Mouse (Mus musculus): Measurements from ENCODE around the gene Fam120c. TPM values are rescaled to one million over a fixed set of nuclear protein-coding genes. Genes with fewer than 3 reads are reported as not detected.

Fam120c gene
- polyA plus RNA-seq, 1 experiment from 2014 or later, result 2.9 TPM

DNA sequence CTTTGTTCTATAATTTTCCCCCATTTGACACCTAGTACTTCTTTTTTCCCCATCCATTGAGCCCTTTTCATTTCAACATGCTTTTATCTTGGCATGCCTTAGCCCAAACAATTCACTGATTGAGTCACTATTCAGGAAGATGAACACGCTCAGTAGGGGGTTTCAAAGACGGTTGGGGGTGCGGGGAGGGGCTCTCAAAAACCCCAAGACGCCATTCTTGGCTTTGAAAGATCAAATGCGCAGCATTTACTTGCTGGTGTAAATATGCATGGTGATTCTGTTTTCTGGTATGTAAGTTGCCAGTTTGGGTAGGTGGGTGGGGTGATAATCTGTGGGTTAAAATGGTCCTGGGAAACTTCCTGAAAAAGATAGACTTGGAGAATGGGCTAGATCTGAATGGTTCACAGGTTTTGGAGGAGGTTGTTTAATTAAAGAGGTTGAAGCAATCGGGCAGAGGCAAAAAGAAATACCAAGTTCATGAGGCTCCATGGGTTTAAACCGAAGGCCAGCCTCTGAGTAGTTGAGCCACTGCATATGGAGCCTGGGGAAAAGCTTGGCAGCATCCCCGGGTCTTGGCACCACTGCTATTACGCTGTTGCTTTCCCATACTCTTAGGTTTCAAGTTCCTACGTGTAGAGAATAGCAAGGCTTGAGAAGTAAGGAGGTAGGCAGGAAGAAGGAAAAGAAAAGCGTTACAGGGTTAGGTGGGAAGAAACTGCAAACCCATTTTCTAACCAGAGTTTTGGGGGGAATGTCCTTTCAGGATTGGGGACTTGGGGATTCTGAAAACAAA is 1.6 kb downstream of the Fam120c start:
- Histone ChIP-seq H3K9me3 (replicated peaks; ENCODE audit: low read length) (no peaks in the 10 kb centered on the region), H3K4me1 (replicated peaks; ENCODE audit: insufficient read depth, low read length) (no peaks in the 10 kb centered on the region), H3K4me3 (replicated peaks; ENCODE audit: low read depth, low read length) (peak overlapping the region; percentile 57), H3K27me3 (ENCODE audit: insufficient read depth, low read length) (no peaks in the 10 kb centered on the region), H3K27ac (no peak overlapping the region), H3K9ac (ENCODE audit: low read depth, low read length) (no peak overlapping the region), H3K36me3 (ENCODE audit: insufficient read depth, low read length) (no peaks in the 10 kb centered on the region), H3K4me2 (ENCODE audit: low read length) (peak overlapping the region; percentile 67)
- ATAC-seq (replicated peaks; ENCODE audit: low FRiP score, low read depth) (no peak), DNase-seq (ENCODE audit: low spot score) (no peak)
- no peak for TF ChIP-seq CTCF (IDR thresholded peaks at IDR 0.05; ENCODE audit: low read depth)
- 38% methylated on average over 11 of the region's 11 CpGs for WGBS

- Histone ChIP-seq H3K4me2 (ENCODE audit: low read length) (no peak overlapping the region), H3K9me3 (replicated peaks; ENCODE audit: low read length) (no peaks in the 10 kb centered on the region), H3K36me3 (ENCODE audit: insufficient read depth, low read length) (no peaks in the 10 kb centered on the region), H3K4me3 (replicated peaks; ENCODE audit: low read depth, low read length) (no peak overlapping the region), H3K4me1 (replicated peaks; ENCODE audit: insufficient read depth, low read length) (no peaks in the 10 kb centered on the region), H3K27ac (no peak overlapping the region), H3K27me3 (ENCODE audit: insufficient read depth, low read length) (no peaks in the 10 kb centered on the region), H3K9ac (ENCODE audit: low read depth, low read length) (no peak overlapping the region)
- no peak for DNase-seq (ENCODE audit: low spot score)
- no peak for TF ChIP-seq CTCF (IDR thresholded peaks at IDR 0.05; ENCODE audit: low read depth)
- no peak for ATAC-seq (replicated peaks; ENCODE audit: low FRiP score, low read depth)
Measured at GRCm38 (mm10) chrX:151347278-151347677, 3.3 kb downstream of the Fam120c start.

GRCm38 (mm10) chrX:151349322-151349721 is 5.3 kb downstream of the Fam120c start:
- 87% methylated on average over 5 of the region's 5 CpGs for WGBS
- Histone ChIP-seq H3K36me3 (ENCODE audit: insufficient read depth, low read length) (no peaks in the 10 kb centered on the region), H3K4me3 (replicated peaks; ENCODE audit: low read depth, low read length) (no peak overlapping the region), H3K4me1 (replicated peaks; ENCODE audit: insufficient read depth, low read length) (no peaks in the 10 kb centered on the region), H3K27me3 (ENCODE audit: insufficient read depth, low read length) (no peaks in the 10 kb centered on the region), H3K9me3 (replicated peaks; ENCODE audit: low read length) (no peaks in the 10 kb centered on the region), H3K27ac (no peak overlapping the region), H3K9ac (ENCODE audit: low read depth, low read length) (no peak overlapping the region), H3K4me2 (ENCODE audit: low read length) (no peak overlapping the region)
- ATAC-seq (replicated peaks; ENCODE audit: low FRiP score, low read depth) (no peak), DNase-seq (ENCODE audit: low spot score) (no peak)
- no peak for TF ChIP-seq CTCF (IDR thresholded peaks at IDR 0.05; ENCODE audit: low read depth)

DNA sequence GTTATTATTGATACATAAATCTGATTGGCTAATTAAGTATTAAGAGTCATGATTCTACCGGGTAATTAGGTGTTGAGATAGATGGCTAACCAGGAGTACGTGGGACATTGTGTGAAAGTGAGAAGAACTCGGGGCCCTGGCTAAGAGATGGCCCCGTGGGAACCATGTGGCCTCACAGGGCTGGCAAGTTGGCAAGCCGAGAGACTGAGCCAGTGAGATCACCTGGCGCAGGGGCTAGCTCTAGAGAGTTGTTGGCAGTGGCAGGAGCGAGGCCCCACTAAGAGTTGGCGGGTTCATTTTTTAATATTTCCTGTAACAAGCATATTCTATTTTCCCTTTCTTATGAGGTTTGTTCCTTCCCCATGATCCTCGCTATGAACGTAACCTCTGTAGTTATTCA is 74.8 kb downstream of the Fam120c start:
- 89% methylated on average over 10 of the region's 10 CpGs for WGBS
- Histone ChIP-seq H3K27me3 (ENCODE audit: insufficient read depth, low read length) (no peaks in the 10 kb centered on the region), H3K36me3 (ENCODE audit: insufficient read depth, low read length) (no peaks in the 10 kb centered on the region), H3K9me3 (replicated peaks; ENCODE audit: low read length) (no peaks in the 10 kb centered on the region), H3K27ac (no peak overlapping the region), H3K4me1 (replicated peaks; ENCODE audit: insufficient read depth, low read length) (no peaks in the 10 kb centered on the region), H3K4me2 (ENCODE audit: low read length) (no peak overlapping the region), H3K9ac (ENCODE audit: low read depth, low read length) (no peak overlapping the region), H3K4me3 (replicated peaks; ENCODE audit: low read depth, low read length) (no peak overlapping the region)
- ATAC-seq (replicated peaks; ENCODE audit: low FRiP score, low read depth) (no peak), DNase-seq (ENCODE audit: low spot score) (no peak)
- TF ChIP-seq CTCF (IDR thresholded peaks at IDR 0.05; ENCODE audit: low read depth), result no peak

DNA sequence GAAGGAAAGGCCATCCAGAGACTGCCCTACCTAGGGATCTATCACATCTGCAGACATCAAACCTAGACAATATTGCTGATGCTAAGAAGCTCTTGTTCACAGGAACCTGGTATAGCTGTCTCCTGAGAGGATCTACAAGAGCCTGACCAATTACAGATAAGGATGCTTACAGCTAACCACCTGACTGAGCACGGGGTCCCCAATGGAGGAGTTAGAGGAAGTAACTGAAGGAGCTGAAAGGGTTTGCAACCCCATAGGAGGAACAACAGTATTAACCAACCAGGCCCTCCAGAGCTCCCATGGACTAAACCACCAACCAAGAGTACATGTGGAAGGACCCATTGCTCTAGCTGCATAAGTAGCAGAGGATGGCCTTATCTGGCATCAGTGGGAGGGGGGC is 76.8 kb downstream of the Fam120c start:
- H3K27ac ChIP-seq, result no peak overlapping the region
- no peak overlapping the region for H3K4me2 ChIP-seq (ENCODE audit: low read length)
- 86% methylated on average over 1 of the region's 1 CpGs for WGBS
- no peaks in the 10 kb centered on the region for H3K4me1 ChIP-seq (replicated peaks; ENCODE audit: insufficient read depth, low read length)
- no peak for ATAC-seq (replicated peaks; ENCODE audit: low FRiP score, low read depth)
- no peak for DNase-seq (ENCODE audit: low spot score)
- no peak overlapping the region for H3K4me3 ChIP-seq (replicated peaks; ENCODE audit: low read depth, low read length)
- H3K9me3 ChIP-seq (replicated peaks; ENCODE audit: low read length), result no peaks in the 10 kb centered on the region
- H3K27me3 ChIP-seq (ENCODE audit: insufficient read depth, low read length), result no peaks in the 10 kb centered on the region
- no peak for TF ChIP-seq CTCF (IDR thresholded peaks at IDR 0.05; ENCODE audit: low read depth)
- no peak overlapping the region for H3K9ac ChIP-seq (ENCODE audit: low read depth, low read length)
- no peaks in the 10 kb centered on the region for H3K36me3 ChIP-seq (ENCODE audit: insufficient read depth, low read length)

- no peak overlapping the region for H3K4me2 ChIP-seq (ENCODE audit: low read length)
- H3K4me3 ChIP-seq (replicated peaks; ENCODE audit: low read depth, low read length), result no peak overlapping the region
- H3K9me3 ChIP-seq (replicated peaks; ENCODE audit: low read length), result no peaks in the 10 kb centered on the region
- ATAC-seq (replicated peaks; ENCODE audit: low FRiP score, low read depth), result no peak
- no peaks in the 10 kb centered on the region for H3K36me3 ChIP-seq (ENCODE audit: insufficient read depth, low read length)
- no peaks in the 10 kb centered on the region for H3K27me3 ChIP-seq (ENCODE audit: insufficient read depth, low read length)
- no peak for DNase-seq (ENCODE audit: low spot score)
- no peak for TF ChIP-seq CTCF (IDR thresholded peaks at IDR 0.05; ENCODE audit: low read depth)
- no peak overlapping the region for H3K9ac ChIP-seq (ENCODE audit: low read depth, low read length)
- H3K4me1 ChIP-seq (replicated peaks; ENCODE audit: insufficient read depth, low read length), result no peaks in the 10 kb centered on the region
- no peak overlapping the region for H3K27ac ChIP-seq
Measured at GRCm38 (mm10) chrX:151443637-151444036, 99.7 kb downstream of the Fam120c start.

GRCm38 (mm10) chrX:151444189-151444588 is 100.2 kb downstream of the Fam120c start:
- H3K27me3 ChIP-seq (ENCODE audit: insufficient read depth, low read length), result no peaks in the 10 kb centered on the region
- no peaks in the 10 kb centered on the region for H3K4me1 ChIP-seq (replicated peaks; ENCODE audit: insufficient read depth, low read length)
- WGBS, result 84% methylated on average over 1 of the region's 1 CpGs
- H3K4me2 ChIP-seq (ENCODE audit: low read length), result no peak overlapping the region
- ATAC-seq (replicated peaks; ENCODE audit: low FRiP score, low read depth) (no peak), DNase-seq (ENCODE audit: low spot score) (no peak)
- H3K27ac ChIP-seq, result no peak overlapping the region
- H3K4me3 ChIP-seq (replicated peaks; ENCODE audit: low read depth, low read length), result no peak overlapping the region
- H3K9ac ChIP-seq (ENCODE audit: low read depth, low read length), result no peak overlapping the region
- H3K9me3 ChIP-seq (replicated peaks; ENCODE audit: low read length), result no peaks in the 10 kb centered on the region
- H3K36me3 ChIP-seq (ENCODE audit: insufficient read depth, low read length), result no peaks in the 10 kb centered on the region
- no peak for TF ChIP-seq CTCF (IDR thresholded peaks at IDR 0.05; ENCODE audit: low read depth)

Data from kidney, postnatal 0 days (tissue).